In the genomic region with DNA sequence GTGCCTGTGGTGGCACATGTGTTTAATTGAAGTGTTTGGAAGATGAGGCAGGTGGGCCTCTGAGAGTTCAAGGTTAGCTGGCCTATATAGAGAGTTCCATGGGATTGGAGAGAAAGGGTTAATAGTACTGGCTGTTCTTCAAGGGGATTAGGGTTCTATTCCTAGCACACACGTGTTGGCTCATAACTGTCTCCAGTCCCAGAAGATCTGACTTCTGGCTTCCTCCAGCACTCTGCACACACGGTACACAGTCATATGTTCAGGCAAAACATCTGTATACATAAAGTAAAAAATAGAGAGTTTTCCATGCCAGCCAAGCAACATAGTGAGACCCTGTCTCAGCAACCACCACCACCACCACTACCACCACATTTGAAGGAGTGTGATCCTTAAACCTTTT, we compare ENCODE assay signal across 30 mouse cellular contexts. TPM values are rescaled to one million over a fixed set of nuclear protein-coding genes. Genes with fewer than 3 reads are reported as not detected.
"Had no signal": no experiment of that assay in that cellular context is flagged by ENCODE, and none has a peak within 500 bp of the region (broad histone marks: within the 10 kb centered on the region; RNA-seq: fewer than 3 reads in every experiment).

No protein-coding gene starts in this region.

- H3K4me3 ChIP-seq: layer of hippocampus, adult 2 months; limb, embryonic 10.5 days; limb, embryonic 13.5 days; liver, embryonic 12.5 days; liver, embryonic 15.5 days; lung, embryonic 15.5 days; megakaryocyte, embryonic 14.5 days; midbrain, embryonic 10.5 days; midbrain, embryonic 13.5 days; myocyte; neural tube, embryonic 13.5 days had no signal

- H3K4me1 ChIP-seq: limb, embryonic 10.5 days; limb, embryonic 13.5 days; lung, embryonic 15.5 days; midbrain, embryonic 10.5 days; midbrain, embryonic 13.5 days; neural tube, embryonic 13.5 days had no signal

- H3K9me3 ChIP-seq: limb, embryonic 10.5 days; limb, embryonic 13.5 days; liver, embryonic 12.5 days; liver, embryonic 15.5 days; lung, embryonic 15.5 days; midbrain, embryonic 13.5 days; neural tube, embryonic 13.5 days had no signal

- H3K27ac ChIP-seq: kidney, postnatal 0 days; layer of hippocampus, adult 2 months; limb, embryonic 10.5 days; limb, embryonic 13.5 days; liver, embryonic 12.5 days; liver, embryonic 15.5 days; lung, embryonic 15.5 days; midbrain, embryonic 10.5 days; midbrain, embryonic 13.5 days; neural tube, embryonic 13.5 days had no signal

- ATAC-seq: liver, embryonic 12.5 days; midbrain, embryonic 13.5 days; midbrain, embryonic 16.5 days had no signal

- H3K9ac ChIP-seq: limb, embryonic 13.5 days; liver, embryonic 12.5 days; liver, embryonic 15.5 days; lung, embryonic 15.5 days; midbrain, embryonic 13.5 days; neural tube, embryonic 13.5 days had no signal

- H3K4me2 ChIP-seq: limb, embryonic 13.5 days; liver, embryonic 12.5 days; liver, embryonic 15.5 days; lung, embryonic 15.5 days; midbrain, embryonic 13.5 days; neural tube, embryonic 13.5 days had no signal

- H3K27me3 ChIP-seq: limb, embryonic 13.5 days; liver, embryonic 12.5 days; liver, embryonic 15.5 days; lung, embryonic 15.5 days; megakaryocyte, embryonic 14.5 days; midbrain, embryonic 13.5 days; neural tube, embryonic 13.5 days had no signal

- DNase-seq: kidney, postnatal 25 days; layer of hippocampus, adult 9-11 months; liver; lung, adult 18-20 months; lung, postnatal 10 days; lung, postnatal 36 days; retina, postnatal 1 day; right cerebral cortex, postnatal 25 days; thymus, adult 18-20 months; thymus, postnatal 36 days had no signal

RNA-seq across cellular contexts. Expression of a gene that starts 17.5 kb away (rescaled TPM):
- total RNA-seq: monocyte, adult 5-6 weeks; neutrophil, adult 5-6 weeks had no signal
- polyA plus RNA-seq: large intestine, adult 2 months; limb, embryonic 13.5 days; liver, embryonic 12.5 days; midbrain, embryonic 10.5 days; small intestine, adult 2 months; spleen, adult 2 months; testis, adult 2 months; urinary bladder, adult 2 months had no signal

RNA-seq across cellular contexts. Expression of a gene that starts 54.4 kb away (rescaled TPM):
- total RNA-seq: monocyte, adult 5-6 weeks; neutrophil, adult 5-6 weeks had no signal
- polyA plus RNA-seq: liver, embryonic 12.5 days; liver, embryonic 15.5 days; midbrain, embryonic 10.5 days; midbrain, embryonic 13.5 days; midbrain, embryonic 16.5 days; myocyte had no signal
